Mouse (Mus musculus) granulocyte monocyte progenitor cell, adult 5-6 weeks (primary cell): ENCODE data around the gene 1700037H04Rik. TPM values are rescaled to one million over a fixed set of nuclear protein-coding genes. Genes with fewer than 3 reads are reported as not detected.

Experiments
- ATAC-seq: replicated peaks from 2 replicates; pipeline ENCODE4 v1.8.0; 2016; ENCODE audit warnings: mild to moderate bottlenecking, moderate TSS enrichment, inconsistent platforms; ENCODE audit not compliant: poor library complexity, severe bottlenecking
- total RNA-seq, 2 experiments: library from RNA; stranded (forward) in 1 of 2; stranded (reverse) in 1 of 2; fragments of 200-712, 200-1000 nt in 1 of 2; fragments of >200 nt in 1 of 2; fragmentation: Nextera tagmentation in 1 of 2; gene quantifications; 2 replicates each; pipeline ENCODE4 v1.2.3; 2014 to 2017

1700037H04Rik gene
- total RNA-seq, 2 experiments from 2014 or later: 40.6 to 66.9 TPM

- ATAC-seq: no peak
Observed at GRCm38 (mm10) chr2:131148353-131149253, 11.3 kb downstream of the 1700037H04Rik start.

- ATAC-seq: no peak
Observed at GRCm38 (mm10) chr2:131147043-131147365, 12.9 kb downstream of the 1700037H04Rik start.

GRCm38 (mm10) chr2:131146193-131147042 is 13.5 kb downstream of the 1700037H04Rik start:
- ATAC-seq: 0 out of 2 replicates have a peak, but pooled peaks have one; percentile 26

GRCm38 (mm10) chr2:131145536-131145935 is 14.3 kb downstream of the 1700037H04Rik start:
- ATAC-seq: no peak

- ATAC-seq: no peak
Observed at GRCm38 (mm10) chr2:131145121-131145520, 14.8 kb downstream of the 1700037H04Rik start.

- no peak for ATAC-seq
Observed at GRCm38 (mm10) chr2:131143007-131143780, 16.7 kb downstream of the 1700037H04Rik start.

- peak; percentile 87 for ATAC-seq
Observed at GRCm38 (mm10) chr2:131142592-131142991, 17.3 kb downstream of the 1700037H04Rik start.

GRCm38 (mm10) chr2:131141336-131141986 is 18.4 kb downstream of the 1700037H04Rik start:
- no peak for ATAC-seq

- no peak for ATAC-seq
Observed at GRCm38 (mm10) chr2:131140533-131140905, 19.4 kb downstream of the 1700037H04Rik start.

GRCm38 (mm10) chr2:131139886-131140532 is 19.9 kb downstream of the 1700037H04Rik start:
- ATAC-seq: no peak

GRCm38 (mm10) chr2:131139287-131139686 is 20.6 kb downstream of the 1700037H04Rik start:
- no peak for ATAC-seq

- ATAC-seq: no peak
Observed at GRCm38 (mm10) chr2:131138760-131139159, 21.1 kb downstream of the 1700037H04Rik start.

- ATAC-seq: no peak
Observed at GRCm38 (mm10) chr2:131138296-131138695, 21.6 kb downstream of the 1700037H04Rik start.

GRCm38 (mm10) chr2:131135521-131136139 is 24.3 kb downstream of the 1700037H04Rik start:
- no peak for ATAC-seq

GRCm38 (mm10) chr2:131134826-131135400 is 25.0 kb downstream of the 1700037H04Rik start:
- ATAC-seq: no peak

GRCm38 (mm10) chr2:131134381-131134780 is 25.5 kb downstream of the 1700037H04Rik start:
- ATAC-seq: no peak

GRCm38 (mm10) chr2:131132930-131133547 is 26.8 kb downstream of the 1700037H04Rik start, which contains the start of gene Gm11037:
Gm11037 (plus strand) TSS chr2:131133497.
- ATAC-seq: no peak
